Mouse (Mus musculus) activated CD4-positive, CD25-positive, alpha-beta regulatory T cell (primary cell): ENCODE results near the gene Jchain. TPM values are rescaled to one million over a fixed set of nuclear protein-coding genes. Genes with fewer than 3 reads are reported as not detected.

Source experiments
- polyA plus RNA-seq, 2 experiments: library from polyadenylated mRNA; unstranded; fragments of 100-300 nt; shearing (Covaris generic); gene quantifications; one replicate each; pipeline ENCODE4 v1.2.1; 2017

Jchain gene
- polyA plus RNA-seq = 10 to 100 TPM; 13.6 to 21.0 TPM

GRCm38 (mm10) chr5:88527657-88528056 lies at the start of gene Jchain:
Gene Jchain (minus strand): TSS chr5:88527891.

DNA sequence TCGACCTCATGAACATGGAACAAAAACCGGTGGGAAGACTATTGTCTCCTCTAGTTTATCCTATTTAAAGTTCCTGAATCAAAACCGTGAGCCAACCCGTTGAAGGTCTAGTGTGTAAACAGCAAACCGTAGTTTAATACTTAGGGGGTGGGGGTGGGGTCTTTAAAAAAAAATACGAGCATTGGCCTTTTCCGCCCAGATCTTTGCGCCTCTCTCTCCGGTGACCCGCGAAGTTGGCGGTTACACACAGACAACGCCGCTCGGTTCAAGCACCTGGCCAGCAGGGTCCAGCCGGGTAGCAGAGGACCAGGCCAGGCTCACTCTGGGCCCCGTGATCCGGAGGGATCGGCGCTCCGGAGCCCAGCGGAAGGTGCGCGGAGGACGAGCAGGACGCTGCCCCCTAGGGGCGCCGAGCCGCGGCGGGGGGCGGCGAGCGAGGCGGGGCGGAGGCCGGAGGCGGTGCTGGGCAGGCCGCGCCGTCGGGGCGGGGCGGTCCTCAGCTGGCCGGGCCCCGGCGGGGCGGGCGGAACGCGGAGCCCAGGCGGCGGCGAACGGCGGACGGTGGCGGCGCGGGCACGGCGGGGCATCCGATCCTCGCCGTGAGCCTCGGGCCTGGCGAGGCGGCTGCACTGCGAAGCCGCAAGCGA lies 36.9 kb upstream of the Jchain start, which contains the start of gene Rufy3:
TSS of gene Rufy3 (plus strand) at position 540 of the 647 bp plus-strand sequence.

GRCm38 (mm10) chr5:88554086-88554886 lies 26.6 kb upstream of the Jchain start, which contains the start of gene Utp3:
Gene Utp3 (plus strand): TSS chr5:88554462.

DNA sequence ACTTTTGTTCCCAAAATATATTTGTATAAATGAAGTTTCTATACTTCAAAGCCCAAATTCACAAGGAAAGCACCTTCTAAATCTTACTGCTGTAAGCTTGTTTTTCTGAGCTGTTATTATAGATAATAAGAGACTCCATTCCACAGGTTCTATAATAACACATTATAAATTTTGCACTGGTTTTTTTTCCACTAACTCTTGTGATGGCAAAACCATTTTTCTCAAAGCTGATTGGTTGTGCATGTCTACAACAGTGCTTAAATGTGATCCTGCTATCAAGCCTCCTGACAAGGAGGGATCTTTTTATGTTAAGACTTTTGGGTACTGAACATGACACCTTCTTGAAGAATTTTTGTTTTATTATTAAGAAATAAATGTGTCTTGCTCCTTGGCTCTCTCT lies 40.0 kb downstream of the Jchain start, which contains the start of gene Enam:
TSS of gene Enam (plus strand) at position 301 of the 400 bp plus-strand sequence.

Other genes with a start within 250 kb of the Jchain start
- gene Prol1, start 210.6 kb downstream of the Jchain start, polyA plus RNA-seq = under 1 TPM in 1 of 2 experiments, not detected in 1; 0.20 TPM
- gene Amtn, start 151.8 kb downstream of the Jchain start, polyA plus RNA-seq = not detected
- gene Ambn, start 71.9 kb downstream of the Jchain start, polyA plus RNA-seq = not detected
- not detected for gene Enam, start 39.9 kb downstream of the Jchain start, polyA plus RNA-seq
- gene Utp3, start 26.6 kb upstream of the Jchain start, polyA plus RNA-seq = 10 to 100 TPM; 89.3 to 93.7 TPM
- gene Rufy3, start 37.1 kb upstream of the Jchain start, polyA plus RNA-seq = 1 to 10 TPM; 5.7 to 6.7 TPM
- gene Grsf1, start 148.3 kb upstream of the Jchain start, polyA plus RNA-seq = 10 to 100 TPM; 53.0 to 59.4 TPM
- gene Mob1b, start 193.0 kb upstream of the Jchain start, polyA plus RNA-seq = 10 to 100 TPM; 10.0 to 10.7 TPM
- gene Dck, start 237.1 kb upstream of the Jchain start, polyA plus RNA-seq = 100 to 1,000 TPM in 1 of 2 experiments, 10 to 100 TPM in 1; 56.1 to 110 TPM